Mouse (Mus musculus): ENCODE results near the gene Stx8. TPM values are rescaled to one million over a fixed set of nuclear protein-coding genes. Genes with fewer than 3 reads are reported as not detected.

The Stx8 gene
- polyA plus RNA-seq, 1 experiment from 2014 or later, result 58.7 TPM

DNA sequence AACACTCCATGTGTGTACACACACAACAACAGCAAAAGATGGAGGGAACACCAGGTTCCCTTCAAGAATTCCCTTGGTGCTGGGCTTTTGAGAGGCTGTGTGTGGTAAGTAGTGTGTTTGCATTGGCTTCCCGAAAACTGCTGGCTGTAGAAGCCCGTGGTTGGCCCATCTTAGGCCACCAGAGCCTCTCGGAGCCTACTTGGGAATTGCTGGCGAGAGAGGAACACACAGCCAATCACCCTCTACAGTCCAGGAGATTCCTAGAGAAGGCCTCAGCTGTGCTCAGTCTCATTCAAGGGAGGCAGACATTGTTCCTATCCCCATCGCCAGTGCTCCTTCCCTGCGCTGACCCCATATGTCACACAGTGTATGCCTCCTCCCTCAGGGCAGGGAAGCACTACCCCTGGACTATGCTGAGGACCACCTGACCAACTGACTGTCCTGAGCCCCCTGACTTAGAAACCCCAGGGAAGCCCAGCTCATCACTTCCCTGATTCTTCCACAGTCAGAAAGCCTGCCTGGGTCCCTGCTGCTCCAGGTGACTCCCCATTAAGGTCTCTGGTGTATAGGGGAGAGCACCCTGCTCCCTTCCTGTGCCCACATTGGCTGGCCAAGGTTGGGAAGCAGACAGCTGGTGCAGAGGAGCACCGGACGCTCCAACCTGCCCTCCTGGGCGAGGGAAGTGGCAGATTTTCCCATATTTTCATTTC is 248.7 kb downstream of the Stx8 start:
- Histone ChIP-seq H3K27me3 (ENCODE audit: control insufficient read depth, insufficient read depth, low read length) (no peaks in the 10 kb centered on the region), H3K4me3 (ENCODE audit: low read length) (no peak overlapping the region), H3K36me3 (ENCODE audit: control insufficient read depth, insufficient read depth) (no peaks in the 10 kb centered on the region), H3K27ac (ENCODE audit: low read length) (no peak overlapping the region), H3K4me2 (ENCODE audit: low read depth, low read length) (no peak overlapping the region), H3K4me1 (ENCODE audit: control insufficient read depth, insufficient read depth, low read length) (peaks cover 23% of the 10 kb centered on the region), H3K9me3 (replicated peaks; ENCODE audit: control insufficient read depth, low read length) (no peaks in the 10 kb centered on the region), H3K9ac (ENCODE audit: low read length) (no peak overlapping the region)
- 80% methylated on average over 9 of the region's 9 CpGs for WGBS
- ATAC-seq (replicated peaks; ENCODE audit: extremely low read depth, insufficient read depth, low FRiP score), result no peak

DNA sequence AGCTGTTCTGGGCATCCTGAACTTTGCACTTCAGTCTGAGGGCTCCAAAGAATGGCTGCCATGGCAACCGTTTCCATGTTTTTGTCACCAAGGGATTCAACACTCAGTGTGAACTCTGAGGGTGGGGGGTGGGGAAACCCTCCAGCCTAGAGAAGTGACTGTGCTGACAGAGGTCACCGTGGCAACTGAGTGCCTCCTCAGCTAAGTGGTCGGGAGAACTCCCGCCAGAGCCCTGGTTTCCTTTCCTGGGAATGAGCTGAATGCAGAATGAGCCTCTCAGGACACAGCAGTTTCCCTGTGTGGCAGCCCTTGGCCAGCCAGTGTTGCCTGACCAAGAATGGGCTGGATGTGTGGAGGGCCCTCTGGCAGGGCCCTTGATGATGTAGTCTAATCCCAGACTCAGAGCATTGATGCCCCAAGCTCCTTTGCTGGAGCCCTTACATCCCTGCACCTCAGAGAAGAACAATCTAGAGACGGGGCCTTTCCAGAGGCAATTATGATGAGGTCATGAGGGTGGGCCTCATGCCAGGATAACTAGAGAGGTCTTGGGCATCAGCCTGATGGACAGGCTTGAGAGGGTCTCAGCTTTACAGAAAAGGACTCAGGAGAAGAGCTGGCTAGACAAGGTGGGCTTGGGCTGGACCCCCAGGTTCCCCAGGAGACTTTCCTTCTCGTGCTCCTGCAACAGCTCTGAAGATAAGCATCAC is 249.4 kb downstream of the Stx8 start:
- WGBS, result 21% methylated on average over 6 of the region's 6 CpGs
- Histone ChIP-seq H3K36me3 (ENCODE audit: control insufficient read depth, insufficient read depth) (no peaks in the 10 kb centered on the region), H3K4me3 (ENCODE audit: low read length) (no peak overlapping the region), H3K27ac (ENCODE audit: low read length) (no peak overlapping the region), H3K9ac (ENCODE audit: low read length) (no peak overlapping the region), H3K9me3 (replicated peaks; ENCODE audit: control insufficient read depth, low read length) (no peaks in the 10 kb centered on the region), H3K27me3 (ENCODE audit: control insufficient read depth, insufficient read depth, low read length) (no peaks in the 10 kb centered on the region), H3K4me1 (ENCODE audit: control insufficient read depth, insufficient read depth, low read length) (peaks cover 23% of the 10 kb centered on the region), H3K4me2 (ENCODE audit: low read depth, low read length) (no peak overlapping the region)
- no peak for ATAC-seq (replicated peaks; ENCODE audit: extremely low read depth, insufficient read depth, low FRiP score)

DNA sequence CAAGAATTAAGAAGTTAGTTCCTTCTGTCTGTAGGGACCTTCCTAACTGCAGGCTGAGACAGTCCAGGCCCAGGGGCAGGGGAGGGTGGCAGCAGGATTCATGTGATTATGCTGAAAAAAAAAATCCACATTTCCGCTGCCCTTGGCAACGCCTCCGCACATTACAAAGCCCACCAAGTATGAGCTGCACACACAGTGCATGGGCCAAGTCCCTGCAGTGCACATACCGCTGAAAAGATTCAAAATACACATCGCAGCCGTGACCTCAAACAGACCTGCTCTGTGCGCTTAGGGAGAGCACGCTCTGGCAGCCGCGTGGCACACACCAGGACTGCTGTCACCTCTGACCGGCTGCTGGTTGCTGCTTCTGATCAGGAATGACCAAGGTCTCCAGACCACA is 250.0 kb downstream of the Stx8 start:
- Histone ChIP-seq H3K36me3 (ENCODE audit: control insufficient read depth, insufficient read depth) (no peaks in the 10 kb centered on the region), H3K4me3 (ENCODE audit: low read length) (no peak overlapping the region), H3K9me3 (replicated peaks; ENCODE audit: control insufficient read depth, low read length) (no peaks in the 10 kb centered on the region), H3K4me2 (ENCODE audit: low read depth, low read length) (no peak overlapping the region), H3K27me3 (ENCODE audit: control insufficient read depth, insufficient read depth, low read length) (no peaks in the 10 kb centered on the region), H3K9ac (ENCODE audit: low read length) (no peak overlapping the region), H3K4me1 (ENCODE audit: control insufficient read depth, insufficient read depth, low read length) (peaks cover 23% of the 10 kb centered on the region), H3K27ac (ENCODE audit: low read length) (no peak overlapping the region)
- WGBS, result 68% methylated on average over 11 of the region's 11 CpGs
- no peak for ATAC-seq (replicated peaks; ENCODE audit: extremely low read depth, insufficient read depth, low FRiP score)

DNA sequence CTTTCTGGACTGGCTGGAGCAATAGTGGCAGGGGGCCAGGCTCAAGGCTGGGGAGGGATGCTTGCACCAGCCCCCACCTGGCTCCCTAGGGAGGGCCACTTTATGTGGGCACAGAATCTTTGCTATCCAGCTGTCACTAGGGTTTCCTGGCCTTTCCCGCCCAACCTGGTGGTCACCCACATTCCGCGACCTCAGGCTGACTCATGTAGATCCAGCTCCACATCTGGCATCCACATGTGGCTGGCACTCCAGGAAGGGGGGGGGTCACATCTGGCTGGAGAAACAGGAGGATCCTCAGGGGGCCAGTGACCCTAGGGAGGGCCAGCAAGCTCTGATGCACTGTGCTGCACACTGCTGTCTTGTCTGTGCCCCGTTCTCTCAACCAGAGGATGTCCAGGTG is 254.7 kb downstream of the Stx8 start:
- H3K4me1 ChIP-seq (ENCODE audit: control insufficient read depth, insufficient read depth, low read length), result peaks cover 7% of the 10 kb centered on the region
- no peak overlapping the region for H3K9ac ChIP-seq (ENCODE audit: low read length)
- ATAC-seq (replicated peaks; ENCODE audit: extremely low read depth, insufficient read depth, low FRiP score), result no peak
- H3K4me3 ChIP-seq (ENCODE audit: low read length), result no peak overlapping the region
- no peak overlapping the region for H3K27ac ChIP-seq (ENCODE audit: low read length)
- no peak overlapping the region for H3K4me2 ChIP-seq (ENCODE audit: low read depth, low read length)
- H3K36me3 ChIP-seq (ENCODE audit: control insufficient read depth, insufficient read depth), result no peaks in the 10 kb centered on the region
- no peaks in the 10 kb centered on the region; the same call in 1 of the 2 replicates for H3K27me3 ChIP-seq (ENCODE audit: control insufficient read depth, insufficient read depth, low read length)
- 75% methylated on average over 4 of the region's 4 CpGs for WGBS
- no peaks in the 10 kb centered on the region for H3K9me3 ChIP-seq (replicated peaks; ENCODE audit: control insufficient read depth, low read length)

DNA sequence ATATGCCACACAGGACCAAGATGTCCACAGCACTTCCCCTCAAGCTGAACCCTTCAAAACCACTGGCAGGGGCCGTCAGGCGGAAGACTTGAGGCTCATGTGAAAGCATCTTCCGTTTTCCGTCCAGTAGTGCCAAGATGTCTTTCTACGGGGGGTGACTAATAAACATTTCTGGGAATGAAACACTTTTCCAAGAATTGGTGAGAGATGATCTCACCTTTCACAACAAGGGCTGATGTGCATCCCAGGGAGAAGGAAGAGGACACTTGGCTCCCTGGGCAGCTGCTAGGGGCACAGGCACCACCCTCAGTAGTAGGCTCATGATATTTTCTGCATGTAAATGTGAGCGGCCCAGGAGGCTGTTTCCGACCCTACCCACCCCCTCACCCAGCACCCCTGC is 256.2 kb downstream of the Stx8 start:
- Histone ChIP-seq H3K4me1 (ENCODE audit: control insufficient read depth, insufficient read depth, low read length) (no peaks in the 10 kb centered on the region), H3K27ac (ENCODE audit: low read length) (no peak overlapping the region), H3K9ac (ENCODE audit: low read length) (no peak overlapping the region), H3K4me2 (ENCODE audit: low read depth, low read length) (no peak overlapping the region), H3K4me3 (ENCODE audit: low read length) (no peak overlapping the region), H3K36me3 (ENCODE audit: control insufficient read depth, insufficient read depth) (no peaks in the 10 kb centered on the region), H3K9me3 (replicated peaks; ENCODE audit: control insufficient read depth, low read length) (no peaks in the 10 kb centered on the region), H3K27me3 (ENCODE audit: control insufficient read depth, insufficient read depth, low read length) (no peaks in the 10 kb centered on the region; the same call in 1 of the 2 replicates)
- 87% methylated on average over 7 of the region's 7 CpGs for WGBS
- no peak for ATAC-seq (replicated peaks; ENCODE audit: extremely low read depth, insufficient read depth, low FRiP score)

DNA sequence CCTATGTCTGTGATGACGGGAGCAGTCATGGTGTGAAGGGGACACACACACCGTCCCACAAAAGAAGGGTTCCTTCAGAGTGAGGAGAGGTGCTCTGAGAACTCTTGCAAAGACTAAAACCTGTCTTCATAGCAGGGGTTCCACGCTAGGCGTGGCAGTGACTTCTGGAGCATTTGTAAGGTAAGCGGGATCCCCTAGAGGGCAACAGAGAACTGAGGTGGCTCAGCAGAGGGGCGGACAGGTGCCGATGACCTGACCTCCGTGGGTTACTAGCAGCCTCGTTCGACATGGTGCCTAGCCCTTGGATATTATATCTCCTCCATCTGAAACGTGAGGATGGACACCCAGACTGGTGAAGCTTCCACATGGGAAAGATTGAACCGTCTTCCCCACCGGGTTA is 257.1 kb downstream of the Stx8 start:
- ATAC-seq (replicated peaks; ENCODE audit: extremely low read depth, insufficient read depth, low FRiP score), result no peak
- no peaks in the 10 kb centered on the region for H3K9me3 ChIP-seq (replicated peaks; ENCODE audit: control insufficient read depth, low read length)
- 51% methylated on average over 13 of the region's 13 CpGs for WGBS

DNA sequence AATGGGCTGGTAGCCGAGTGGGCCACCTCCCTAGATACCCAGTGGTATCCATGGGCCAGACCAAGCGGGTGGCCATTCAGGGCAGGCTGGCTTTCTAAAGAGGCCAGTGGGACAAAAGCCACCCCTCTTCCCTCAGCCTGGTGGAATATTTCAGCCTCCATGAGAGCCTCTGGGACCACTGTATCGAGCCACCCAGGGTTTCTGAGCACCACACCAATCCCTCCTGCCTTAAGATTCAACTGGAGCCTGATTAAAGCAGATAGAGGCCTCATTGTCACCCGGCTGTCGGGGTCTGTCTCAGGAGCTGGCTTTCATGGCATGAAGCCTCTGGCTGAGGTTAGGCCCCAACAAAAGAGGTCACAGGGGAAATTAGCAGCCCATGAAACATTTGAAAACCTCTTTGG is 260.7 kb downstream of the Stx8 start:
- Histone ChIP-seq H3K9me3 (replicated peaks; ENCODE audit: control insufficient read depth, low read length) (0 out of 2 replicates have a peak, but pooled peaks cover 2% of the 10 kb centered on the region), H3K4me3 (ENCODE audit: low read length) (no peak overlapping the region), H3K36me3 (ENCODE audit: control insufficient read depth, insufficient read depth) (no peaks in the 10 kb centered on the region), H3K27ac (ENCODE audit: low read length) (no peak overlapping the region), H3K4me2 (ENCODE audit: low read depth, low read length) (no peak overlapping the region), H3K4me1 (ENCODE audit: control insufficient read depth, insufficient read depth, low read length) (peaks cover 7% of the 10 kb centered on the region; the same call in 1 of the 2 replicates), H3K9ac (ENCODE audit: low read length) (no peak overlapping the region), H3K27me3 (ENCODE audit: control insufficient read depth, insufficient read depth, low read length) (no peaks in the 10 kb centered on the region; the same call in 1 of the 2 replicates)
- WGBS, result 82% methylated on average over 5 of the region's 5 CpGs
- ATAC-seq (replicated peaks; ENCODE audit: extremely low read depth, insufficient read depth, low FRiP score), result no peak

More for the DNA sequence above, 257.1 kb downstream of the Stx8 start:
- no peak overlapping the region for H3K27ac ChIP-seq (ENCODE audit: low read length)
- H3K27me3 ChIP-seq (ENCODE audit: control insufficient read depth, insufficient read depth, low read length), result no peaks in the 10 kb centered on the region; the same call in 1 of the 2 replicates
- no peak overlapping the region for H3K4me2 ChIP-seq (ENCODE audit: low read depth, low read length)
- no peak overlapping the region for H3K4me3 ChIP-seq (ENCODE audit: low read length)
- no peaks in the 10 kb centered on the region for H3K4me1 ChIP-seq (ENCODE audit: control insufficient read depth, insufficient read depth, low read length)
- no peak overlapping the region for H3K9ac ChIP-seq (ENCODE audit: low read length)
- no peaks in the 10 kb centered on the region for H3K36me3 ChIP-seq (ENCODE audit: control insufficient read depth, insufficient read depth)

DNA sequence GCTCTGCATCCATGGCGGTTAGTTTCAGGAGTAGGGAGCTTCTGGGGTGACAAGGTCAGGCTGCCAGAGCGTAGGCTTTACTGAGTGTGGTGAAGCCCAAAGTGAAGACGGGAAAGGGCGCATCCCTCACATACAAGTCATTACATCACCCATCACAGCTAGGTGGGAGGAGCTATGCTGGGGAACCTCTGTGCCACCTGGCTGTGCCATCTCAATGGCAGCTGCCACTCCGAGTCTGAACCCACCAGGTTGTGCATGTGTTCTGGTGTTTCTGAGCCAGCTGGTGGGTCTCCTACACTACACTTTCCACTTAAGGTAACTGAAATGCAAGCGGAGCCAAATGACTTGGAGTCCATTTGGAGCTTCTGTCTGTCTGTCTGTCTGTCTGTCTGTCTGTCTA is 261.8 kb downstream of the Stx8 start:
- Histone ChIP-seq H3K9me3 (replicated peaks; ENCODE audit: control insufficient read depth, low read length) (0 out of 2 replicates have a peak, but pooled peaks cover 4% of the 10 kb centered on the region), H3K4me3 (ENCODE audit: low read length) (no peak overlapping the region), H3K9ac (ENCODE audit: low read length) (no peak overlapping the region), H3K4me1 (ENCODE audit: control insufficient read depth, insufficient read depth, low read length) (peaks cover 7% of the 10 kb centered on the region; the same call in 1 of the 2 replicates), H3K4me2 (ENCODE audit: low read depth, low read length) (no peak overlapping the region), H3K27ac (ENCODE audit: low read length) (no peak overlapping the region), H3K36me3 (ENCODE audit: control insufficient read depth, insufficient read depth) (no peaks in the 10 kb centered on the region), H3K27me3 (ENCODE audit: control insufficient read depth, insufficient read depth, low read length) (no peaks in the 10 kb centered on the region)
- 93% methylated on average over 6 of the region's 6 CpGs for WGBS
- no peak for ATAC-seq (replicated peaks; ENCODE audit: extremely low read depth, insufficient read depth, low FRiP score)

Measured in heart, embryonic 16.5 days (tissue).